Mouse (Mus musculus) hindbrain, postnatal 0 days (tissue): ENCODE measurements around the gene Far2. TPM values are rescaled to one million over a fixed set of nuclear protein-coding genes. Genes with fewer than 3 reads are reported as not detected.

Source experiments
- ATAC-seq: fragments of 200-750 bp; cut with Nextera tagmentation; 2 replicates; pipeline ENCODE4 v1.8.0; 2017; ENCODE audit warnings: mild to moderate bottlenecking, moderate TSS enrichment, moderate library complexity
- DNase-seq: peaks from one replicate; pipeline ENCODE4 v3.0.0-alpha.2; 2015; ENCODE audit warnings: low spot score
- H3K27ac ChIP-seq: fragments of 300-500 bp; sonication (generic); 2 replicates; pipeline ENCODE4 v1.5.1; 2014; ENCODE audit warnings: mild to moderate bottlenecking
- H3K27me3 ChIP-seq: fragments of 300-500 bp; sonication (generic); 2 replicates; pipeline ENCODE4 v1.6.1; 2014; ENCODE audit warnings: low read length, mixed read lengths; ENCODE audit not compliant: insufficient read depth
- H3K36me3 ChIP-seq: fragments of 300-500 bp; sonication (generic); 2 replicates; pipeline ENCODE4 v1.6.1; 2014; ENCODE audit warnings: low read length, mixed read lengths; ENCODE audit not compliant: insufficient read depth
- H3K4me1 ChIP-seq: fragments of 300-500 bp; sonication (generic); 2 replicates; pipeline ENCODE4 v1.6.1; 2014; ENCODE audit warnings: antibody characterized with exemption, low read length, mixed read lengths; ENCODE audit not compliant: insufficient read depth
- H3K4me2 ChIP-seq: fragments of 300-500 bp; sonication (generic); 2 replicates; pipeline ENCODE4 v1.6.1; 2014; ENCODE audit warnings: low read depth, mild to moderate bottlenecking, low read length, moderate library complexity, mixed read lengths
- H3K4me3 ChIP-seq: fragments of 300-500 bp; sonication (generic); 2 replicates; pipeline ENCODE4 v1.5.1; 2014; ENCODE audit warnings: low read length
- H3K9ac ChIP-seq: fragments of 300-500 bp; sonication (generic); replicated peaks from 2 replicates; pipeline ENCODE4 v1.6.1; 2014; ENCODE audit warnings: mild to moderate bottlenecking, low read length, moderate library complexity, mixed read lengths
- H3K9me3 ChIP-seq: fragments of 300-500 bp; sonication (generic); 2 replicates; pipeline ENCODE4 v1.6.1; 2016; ENCODE audit warnings: low read length, mixed read lengths
- CTCF ChIP-seq: IDR thresholded peaks from 2 replicates; pipeline ENCODE4 v1.5.1; 2016; ENCODE audit warnings: antibody characterized with exemption, control low read depth, low read depth
- WGBS: fragments of 180-500 bp; shearing (Covaris S2); extraction: QIAGEN DNeasy Blood & Tissue Kit; methylation state at CpG from one replicate; pipeline ENCODE4 v1.1.7; 2014; 5-methylcytosine and 5-hydroxymethylcytosine counted together
- polyA plus RNA-seq: library from polyadenylated mRNA; unstranded; fragments of >200 nt; fragmentation: Nextera tagmentation; extraction: Ambion mirVana; gene quantifications from 2 replicates; pipeline ENCODE4 v1.2.1, GENCODE M21; 2015
- total RNA-seq: library from RNA; depleted of rRNA; stranded (reverse); fragments of >200 nt; gene quantifications from 2 replicates; pipeline ENCODE4 v1.2.3, GENCODE M21; 2014; rRNA removed

The Far2 gene
- total RNA-seq (31.7 and 34.4 TPM in 2 replicates), polyA plus RNA-seq (28.9 and 30.3 TPM in 2 replicates)

DNA sequence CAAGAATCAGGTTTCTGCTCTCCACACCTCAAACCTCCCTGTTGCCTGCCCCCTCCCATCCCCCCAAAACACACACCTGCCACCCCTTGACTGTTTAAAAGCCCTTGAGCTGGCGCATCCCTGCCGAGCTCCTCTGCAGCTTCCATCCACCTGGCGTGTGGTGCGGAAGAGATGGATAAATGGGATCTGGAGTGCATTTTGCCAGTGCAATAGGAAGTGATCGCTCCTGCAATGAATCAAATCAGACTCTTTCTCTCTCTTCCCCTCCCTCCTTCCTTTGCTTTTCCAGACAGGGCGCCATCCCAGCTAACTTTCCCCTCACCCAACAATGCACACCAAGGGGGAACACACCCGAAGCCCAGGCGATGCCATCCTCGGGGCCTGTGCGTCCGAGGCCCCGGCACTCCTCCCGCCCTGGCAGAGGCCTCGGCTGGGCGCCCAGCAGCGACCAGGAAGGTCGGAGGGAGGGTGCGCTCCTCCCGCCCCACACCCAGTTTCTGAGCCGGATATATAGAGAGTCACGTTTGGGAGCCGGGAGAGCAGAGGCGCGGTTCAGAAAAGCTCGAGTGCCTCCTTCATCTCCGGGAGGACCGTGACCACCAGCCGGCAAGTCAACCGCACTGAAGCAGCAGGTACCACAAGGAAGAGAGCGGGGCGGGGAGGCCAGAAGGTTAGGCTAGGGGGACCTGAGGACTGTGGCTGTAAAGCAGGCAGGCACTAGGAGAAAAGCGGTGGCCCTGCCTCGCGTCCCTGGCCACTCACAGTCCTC lies at the start of gene Far2:
Gene Far2, plus strand, starts transcription at position 379 of the 769 bp plus-strand sequence.
- Histone ChIP-seq H3K27me3 (no peaks in the 10 kb centered on the region), H3K27ac (peak within 1 kb of the TSS; percentile 80), H3K9me3 (no peaks in the 10 kb centered on the region), H3K4me3 (peak within 1 kb of the TSS; percentile 53), H3K4me2 (peak within 1 kb of the TSS; percentile 83), H3K4me1 (no peaks in the 10 kb centered on the region), H3K36me3 (no peaks in the 10 kb centered on the region), H3K9ac (peak within 1 kb of the TSS; percentile 61)
- WGBS, result 3% methylated on average over 34 of the region's 34 CpGs
- no peak for TF ChIP-seq CTCF
- peak; percentile 59 for DNase-seq
- ATAC-seq, result peak; percentile 88

- Histone ChIP-seq H3K27ac (no peak overlapping the region), H3K27me3 (no peaks in the 10 kb centered on the region), H3K4me1 (no peaks in the 10 kb centered on the region), H3K9ac (no peak overlapping the region), H3K4me2 (no peak overlapping the region), H3K36me3 (no peaks in the 10 kb centered on the region), H3K9me3 (no peaks in the 10 kb centered on the region), H3K4me3 (no peak overlapping the region)
- no peak for TF ChIP-seq CTCF
- 80% methylated on average over 2 of the region's 2 CpGs for WGBS
- no peak for ATAC-seq
- no peak for DNase-seq
These were observed 46.6 kb upstream of the Far2 start for GRCm38 (mm10) chr6:148000483-148000882.

DNA sequence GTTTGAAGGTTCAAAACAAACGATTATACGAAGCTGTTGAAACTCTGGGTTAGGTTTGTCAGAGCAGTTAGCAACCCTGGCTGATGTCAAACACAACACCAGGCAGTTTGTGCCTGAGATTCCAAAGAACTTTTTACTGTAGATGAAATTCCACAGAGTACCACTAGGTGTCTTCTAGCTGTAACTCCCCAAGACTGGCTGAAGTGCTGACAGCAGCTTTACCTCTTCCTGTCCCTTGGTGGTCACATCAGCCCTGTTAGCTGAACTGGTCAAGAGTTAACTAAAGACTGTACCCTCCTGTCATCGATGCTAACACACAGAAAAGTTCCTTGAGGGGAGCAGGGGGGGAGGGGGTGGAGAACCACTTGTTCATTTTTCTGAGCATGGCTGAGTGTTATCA lies 46.0 kb upstream of the Far2 start:
- DNase-seq, result peak; percentile 21
- ATAC-seq, result 0 out of 2 replicates have a peak, but pooled peaks have one; percentile 35
- WGBS, result 38% methylated on average over 3 of the region's 3 CpGs

DNA sequence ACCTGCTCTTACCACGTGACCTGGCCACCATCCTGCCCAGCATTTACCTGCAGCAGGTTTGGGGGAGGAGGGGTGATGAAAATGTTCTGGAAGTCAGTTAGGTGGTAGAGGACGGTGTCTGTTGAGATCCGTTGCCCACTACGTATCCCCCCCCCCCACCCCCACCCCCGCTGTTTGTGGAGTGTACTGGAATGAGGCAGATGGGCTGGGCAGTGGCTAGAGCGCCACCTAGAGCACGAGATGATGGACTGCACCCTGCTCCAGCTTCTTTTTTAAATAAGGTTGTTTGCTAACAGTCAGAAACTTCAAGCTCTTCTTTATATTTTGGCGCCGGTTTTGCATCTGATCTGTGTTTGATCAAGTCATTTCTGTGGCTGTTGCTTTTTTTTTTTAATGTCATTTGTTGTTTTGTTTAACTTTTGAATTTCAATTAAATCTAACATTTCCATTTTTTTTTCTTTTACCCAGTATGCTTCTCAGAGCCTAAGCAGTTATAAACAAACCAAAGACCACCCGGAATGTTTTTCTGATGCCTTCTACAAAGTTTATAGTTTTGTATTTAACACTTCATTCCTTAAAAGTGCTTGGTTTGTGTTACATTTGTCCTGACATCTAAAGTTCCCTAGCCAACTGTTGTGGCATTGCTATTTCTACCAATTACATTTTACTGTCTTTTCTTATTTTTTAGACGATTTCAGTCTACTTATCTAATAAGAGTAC lies 40.8 kb upstream of the Far2 start:
- Histone ChIP-seq H3K27ac (no peak overlapping the region), H3K4me3 (no peak overlapping the region), H3K9me3 (no peaks in the 10 kb centered on the region), H3K4me2 (no peak overlapping the region), H3K9ac (no peak overlapping the region), H3K36me3 (no peaks in the 10 kb centered on the region), H3K27me3 (no peaks in the 10 kb centered on the region; the same call in 1 of the 2 replicates), H3K4me1 (no peaks in the 10 kb centered on the region)
- DNase-seq, result no peak
- TF ChIP-seq CTCF, result no peak
- no peak for ATAC-seq
- WGBS, result 70% methylated on average over 11 of the region's 11 CpGs

More for the DNA sequence above, 46.0 kb upstream of the Far2 start:
- Histone ChIP-seq H3K9me3 (no peaks in the 10 kb centered on the region), H3K27ac (no peak overlapping the region), H3K9ac (no peak overlapping the region), H3K4me3 (no peak overlapping the region), H3K4me1 (no peaks in the 10 kb centered on the region), H3K4me2 (no peak overlapping the region), H3K36me3 (no peaks in the 10 kb centered on the region), H3K27me3 (no peaks in the 10 kb centered on the region; the same call in 1 of the 2 replicates)
- TF ChIP-seq CTCF, result peak; percentile 66

GRCm38 (mm10) chr6:148040759-148041158 lies 6.3 kb upstream of the Far2 start:
- no peaks in the 10 kb centered on the region for H3K4me1 ChIP-seq
- H3K9me3 ChIP-seq, result no peaks in the 10 kb centered on the region
- no peak for TF ChIP-seq CTCF
- H3K27me3 ChIP-seq, result no peaks in the 10 kb centered on the region
- DNase-seq, result no peak
- no peak overlapping the region for H3K4me3 ChIP-seq
- no peak overlapping the region for H3K27ac ChIP-seq
- no peak for ATAC-seq
- H3K36me3 ChIP-seq, result no peaks in the 10 kb centered on the region
- 93% methylated on average over 1 of the region's 1 CpGs for WGBS
- H3K4me2 ChIP-seq, result no peak overlapping the region
- no peak overlapping the region for H3K9ac ChIP-seq

DNA sequence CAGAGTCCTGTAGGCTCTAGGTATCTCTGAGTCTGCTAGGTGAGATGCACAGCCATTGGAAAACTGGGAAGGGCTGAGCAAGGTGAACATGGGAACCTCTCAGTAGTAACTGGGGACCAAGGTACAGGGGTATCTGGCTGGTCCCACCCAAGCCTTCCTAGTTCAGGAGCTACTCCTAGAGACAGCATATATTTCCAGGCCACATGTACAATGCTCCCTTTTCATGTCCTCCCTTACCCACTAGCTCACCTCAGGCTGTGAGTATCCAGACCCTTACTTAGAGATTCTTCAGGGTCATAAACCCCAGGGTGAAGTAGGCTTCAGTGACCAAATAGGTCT lies 560 bp downstream of the Far2 start:
- no peak for TF ChIP-seq CTCF
- Histone ChIP-seq H3K9ac (peak overlapping the region; percentile 61), H3K27me3 (no peaks in the 10 kb centered on the region), H3K9me3 (no peaks in the 10 kb centered on the region), H3K36me3 (no peaks in the 10 kb centered on the region), H3K4me1 (no peaks in the 10 kb centered on the region), H3K4me2 (peak overlapping the region; percentile 83), H3K27ac (peak overlapping the region; percentile 80), H3K4me3 (peak overlapping the region; percentile 53)
- no peak for DNase-seq
- ATAC-seq, result peak; percentile 54
